In the genomic region with DNA sequence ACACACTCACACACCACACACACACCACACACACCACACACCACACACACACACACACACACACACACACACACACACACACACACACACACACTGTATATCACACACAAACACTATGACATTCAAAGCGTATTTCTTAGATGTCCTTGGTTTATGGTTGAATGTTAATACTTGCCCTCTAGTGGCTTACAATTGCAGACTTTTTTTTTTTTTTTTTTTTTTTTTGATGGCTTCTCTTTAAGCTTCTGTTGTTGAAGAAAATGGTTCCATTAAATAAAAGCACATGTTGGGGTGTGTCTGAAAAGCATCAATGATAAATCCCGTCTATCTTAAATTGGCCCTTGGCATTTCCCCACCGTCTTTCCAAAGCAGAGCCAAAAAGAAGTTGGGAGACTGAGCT, we compare ENCODE assay signal across 34 mouse cellular contexts.
"Had no signal": no experiment of that assay in that cellular context is flagged by ENCODE, and none has a peak within 500 bp of the region (broad histone marks: within the 10 kb centered on the region; RNA-seq: fewer than 3 reads in every experiment).

No protein-coding gene starts in this region.

- H3K9me3 ChIP-seq: heart, embryonic 10.5 days; heart, embryonic 12.5 days; heart, embryonic 13.5 days; heart, embryonic 15.5 days; hindbrain, embryonic 10.5 days; hindbrain, embryonic 12.5 days; hindbrain, embryonic 13.5 days; hindbrain, embryonic 15.5 days; intestine, embryonic 15.5 days; kidney, embryonic 15.5 days had no signal

- ATAC-seq: hindbrain, embryonic 16.5 days; hindbrain, postnatal 0 days; inflammation-experienced regulatory T-cells, adult 6 months; intestine, embryonic 15.5 days; intestine, embryonic 16.5 days had no signal

- H3K4me2 ChIP-seq: heart, embryonic 11.5 days; heart, embryonic 12.5 days; heart, embryonic 13.5 days; heart, embryonic 15.5 days; hindbrain, embryonic 12.5 days; hindbrain, embryonic 13.5 days; hindbrain, embryonic 14.5 days; hindbrain, embryonic 15.5 days; intestine, embryonic 15.5 days; kidney, embryonic 15.5 days had no signal

- H3K9ac ChIP-seq: heart, embryonic 12.5 days; heart, embryonic 13.5 days; heart, embryonic 15.5 days; hindbrain, embryonic 12.5 days; hindbrain, embryonic 13.5 days; hindbrain, embryonic 14.5 days; hindbrain, embryonic 15.5 days; intestine, embryonic 15.5 days; kidney, embryonic 15.5 days had no signal

- H3K36me3 ChIP-seq: heart, embryonic 10.5 days; heart, embryonic 12.5 days; heart, embryonic 13.5 days; heart, embryonic 15.5 days; hindbrain, embryonic 10.5 days; hindbrain, embryonic 12.5 days; hindbrain, embryonic 13.5 days; hindbrain, embryonic 15.5 days; intestine, embryonic 15.5 days; kidney, embryonic 15.5 days had no signal

- DNase-seq: heart, postnatal 10 days; heart, postnatal 14 days; heart, postnatal 36 days; heart, postnatal 4 days; kidney, adult 11 months; kidney, adult 18-20 months; kidney, adult 2 months; kidney, adult 8-10 months; kidney, adult 9 months; kidney, postnatal 10 days; kidney, postnatal 14 days; kidney, postnatal 25 days; kidney, postnatal 36 days; kidney, postnatal 4 days; layer of hippocampus, adult 9-11 months; layer of hippocampus, postnatal 36 days had no signal

- H3K27me3 ChIP-seq: heart, embryonic 12.5 days; heart, embryonic 13.5 days; heart, embryonic 15.5 days; hindbrain, embryonic 12.5 days; hindbrain, embryonic 13.5 days; hindbrain, embryonic 15.5 days; intestine, embryonic 15.5 days; kidney, embryonic 15.5 days had no signal

- H3K27ac ChIP-seq: heart, embryonic 10.5 days; heart, embryonic 13.5 days; heart, embryonic 15.5 days; hindbrain, embryonic 10.5 days; hindbrain, embryonic 12.5 days; hindbrain, embryonic 13.5 days; hindbrain, embryonic 14.5 days; hindbrain, embryonic 15.5 days; hindbrain, postnatal 0 days; intestine, embryonic 15.5 days; kidney, embryonic 15.5 days; kidney, postnatal 0 days; left cerebral cortex, adult 2 months had no signal

- H3K4me3 ChIP-seq: heart, embryonic 10.5 days; heart, embryonic 12.5 days; heart, embryonic 13.5 days; heart, embryonic 15.5 days; hindbrain, embryonic 10.5 days; hindbrain, embryonic 12.5 days; hindbrain, embryonic 13.5 days; hindbrain, embryonic 15.5 days; intestine, embryonic 15.5 days; kidney, embryonic 15.5 days; left cerebral cortex, adult 2 months had no signal

- H3K4me1 ChIP-seq: heart, embryonic 10.5 days; heart, embryonic 12.5 days; heart, embryonic 13.5 days; heart, embryonic 15.5 days; hindbrain, embryonic 10.5 days; hindbrain, embryonic 12.5 days; hindbrain, embryonic 13.5 days; hindbrain, embryonic 15.5 days; intestine, embryonic 15.5 days; kidney, embryonic 15.5 days had no signal
